Mouse (Mus musculus): ENCODE results near the gene Acsm4. TPM values are rescaled to one million over a fixed set of nuclear protein-coding genes. Genes with fewer than 3 reads are reported as not detected.

Gene Acsm4
- total RNA-seq, 2 experiments from 2014 or later = not detected

DNA sequence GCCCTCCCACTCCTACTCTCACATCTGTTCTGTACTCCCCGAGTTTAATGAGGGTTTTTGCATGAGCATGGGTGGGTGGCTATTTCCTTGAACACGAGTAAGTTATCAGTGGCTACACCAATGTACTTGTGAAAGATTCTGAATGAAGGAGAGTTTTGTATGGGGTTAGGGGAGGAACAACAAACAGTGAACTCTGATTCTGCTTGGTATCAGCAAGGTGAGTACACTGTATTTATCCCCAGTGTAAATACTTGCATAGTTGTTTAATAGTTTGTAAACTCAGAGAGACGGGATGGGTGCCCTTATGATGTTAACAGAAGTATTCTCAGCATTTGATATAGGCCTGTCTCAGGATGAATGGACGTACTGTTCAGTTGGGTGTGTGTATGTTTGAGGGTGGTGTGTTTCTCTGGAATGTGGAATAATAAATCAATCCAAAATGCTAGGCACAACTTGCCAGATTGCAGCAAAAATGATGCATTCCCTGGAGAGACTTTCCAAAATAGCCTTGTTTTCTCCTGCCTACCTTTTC, 72.4 kb downstream of the Acsm4 start:
- no peak for DNase-seq (ENCODE audit: low spot score in 2 of 2)

Other genes with a start within 250 kb of the Acsm4 start
- not detected for gene Gp2, start 230.7 kb upstream of the Acsm4 start, total RNA-seq (2021)
- not detected for gene Umod, start 210.7 kb upstream of the Acsm4 start, total RNA-seq (2021)
- gene Acsm5, start 170.6 kb upstream of the Acsm4 start, total RNA-seq (2021) = 1 to 10 TPM; 1.1 to 1.2 TPM
- gene Pdilt, start 166.5 kb upstream of the Acsm4 start, total RNA-seq (2021) = not detected
- not detected for gene Acsm2, start 135.7 kb upstream of the Acsm4 start, total RNA-seq (2021)
- not detected for gene Acsm1, start 83.0 kb upstream of the Acsm4 start, total RNA-seq (2021)
- 10 to 100 TPM; 49.5 to 50.4 TPM for gene Thumpd1, start 30.8 kb downstream of the Acsm4 start, total RNA-seq (2021)
- gene Acsm3, start 70.9 kb downstream of the Acsm4 start, total RNA-seq (2021) = not detected
- gene Rexo5, start 104.0 kb downstream of the Acsm4 start, total RNA-seq (2021) = under 1 TPM; 0.74 to 0.97 TPM
- gene Eri2, start 104.0 kb downstream of the Acsm4 start, total RNA-seq (2021) = 1 to 10 TPM; 8.2 to 9.0 TPM
- gene Lyrm1, start 205.8 kb downstream of the Acsm4 start, total RNA-seq (2021) = 10 to 100 TPM; 10.4 to 11.1 TPM
- 10 to 100 TPM; 24.8 to 28.7 TPM for gene Dcun1d3, start 206.3 kb downstream of the Acsm4 start, total RNA-seq (2021)

Data from layer of hippocampus, adult 18-20 months (tissue).